Mouse (Mus musculus) heart, embryonic 12.5 days (tissue): ENCODE measurements around the gene Gpr139. TPM values are rescaled to one million over a fixed set of nuclear protein-coding genes. Genes with fewer than 3 reads are reported as not detected.

Experiments
- ATAC-seq: fragments of 200-750 bp; cut with Nextera tagmentation; 2 replicates; pipeline ENCODE4 v1.8.0; 2017; ENCODE audit warnings: moderate TSS enrichment, moderate library complexity; ENCODE audit not compliant: insufficient number of reproducible peaks, low FRiP score
- H3K27ac ChIP-seq: fragments of 300-500 bp; sonication (generic); 2 replicates; pipeline ENCODE4 v1.5.1; 2016; ENCODE audit warnings: mild to moderate bottlenecking, moderate library complexity; ENCODE audit not compliant: poor library complexity, severe bottlenecking
- H3K27me3 ChIP-seq: fragments of 300-500 bp; sonication (generic); replicated peaks from 2 replicates; pipeline ENCODE4 v1.6.1; 2016; ENCODE audit warnings: mild to moderate bottlenecking, moderate library complexity
- H3K36me3 ChIP-seq: fragments of 300-500 bp; sonication (generic); 2 replicates; pipeline ENCODE4 v1.6.1; 2016; ENCODE audit warnings: mild to moderate bottlenecking, moderate library complexity
- H3K4me1 ChIP-seq: fragments of 300-500 bp; sonication (generic); replicated peaks from 2 replicates; pipeline ENCODE4 v1.6.1; 2016; ENCODE audit warnings: mild to moderate bottlenecking
- H3K4me2 ChIP-seq: fragments of 300-500 bp; sonication (generic); 2 replicates; pipeline ENCODE4 v1.6.1; 2016; ENCODE audit warnings: mild to moderate bottlenecking, moderate library complexity
- H3K4me3 ChIP-seq: fragments of 300-500 bp; sonication (generic); 2 replicates; pipeline ENCODE4 v1.5.1; 2016; ENCODE audit warnings: mild to moderate bottlenecking
- H3K9ac ChIP-seq: fragments of 300-500 bp; sonication (generic); 2 replicates; pipeline ENCODE4 v1.6.1; 2016; ENCODE audit warnings: mild to moderate bottlenecking, moderate library complexity
- H3K9me3 ChIP-seq: fragments of 300-500 bp; sonication (generic); replicated peaks from 2 replicates; pipeline ENCODE4 v1.6.1; 2016; ENCODE audit warnings: mild to moderate bottlenecking, moderate library complexity
- WGBS: fragments of 180-500 bp; shearing (Covaris S2); methylation state at CpG from one replicate; pipeline ENCODE4 v1.1.7; 2016; 5-methylcytosine and 5-hydroxymethylcytosine counted together
- polyA plus RNA-seq: library from polyadenylated mRNA; unstranded; fragments of >200 nt; fragmentation: Nextera tagmentation; extraction: Ambion mirVana; gene quantifications from 2 replicates; pipeline ENCODE4 v1.2.1, GENCODE M21; 2016

Gene Gpr139
- not detected in 2 replicates for polyA plus RNA-seq

DNA sequence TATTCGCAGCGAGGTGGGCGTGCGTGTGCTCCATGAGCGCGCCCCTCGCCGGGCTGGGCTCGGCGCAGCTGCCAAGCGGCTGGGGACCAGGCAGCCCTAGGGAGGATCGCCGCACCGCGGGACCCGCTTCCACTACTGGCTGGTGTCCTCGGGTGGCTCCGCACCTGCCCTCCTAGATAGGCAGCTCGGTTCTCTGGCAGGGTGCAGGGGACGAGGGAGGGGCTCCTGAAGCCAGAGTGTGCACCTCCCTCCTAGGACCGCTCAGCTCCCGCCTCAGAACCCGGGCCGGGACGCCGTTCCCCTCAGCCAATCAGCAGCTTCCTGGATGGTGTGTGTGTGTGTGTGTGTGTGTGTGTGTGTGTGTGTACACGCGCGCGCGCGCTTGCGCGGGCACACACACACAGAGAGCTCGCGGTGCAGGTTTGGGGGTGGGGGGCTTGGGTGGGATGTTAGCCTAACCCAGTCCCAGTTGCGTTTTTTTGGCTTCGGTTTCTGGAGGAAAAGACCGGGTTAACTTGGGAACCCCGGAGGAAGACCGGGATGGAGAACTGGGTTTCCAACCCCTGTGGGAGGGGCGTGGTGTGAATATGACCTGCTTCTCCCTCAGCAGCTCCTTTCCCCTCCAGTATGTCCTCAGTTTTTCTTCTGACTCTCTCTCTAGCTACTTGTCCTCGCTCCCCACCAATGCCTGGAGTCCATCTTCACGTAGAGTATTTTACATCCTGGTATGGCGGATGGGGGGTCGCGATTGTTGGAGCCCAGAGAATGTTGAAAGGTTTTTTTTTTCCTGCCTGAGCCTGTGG lies at the start of gene Gpr139:
TSS of gene Gpr139 (minus strand) at position 263 of the 803 bp plus-strand sequence.
- Histone ChIP-seq H3K4me2 (peak within 1 kb of the TSS; percentile 82), H3K4me3 (peak within 1 kb of the TSS; percentile 49), H3K9me3 (no peaks in the 10 kb centered on the region), H3K9ac (peak within 1 kb of the TSS; percentile 47; the same call in 1 of the 2 replicates), H3K27ac (no peak within 1 kb of the TSS), H3K27me3 (peaks cover 81% of the 10 kb centered on the region), H3K4me1 (peaks cover 9% of the 10 kb centered on the region; the same call in 1 of the 2 replicates), H3K36me3 (no peaks in the 10 kb centered on the region)
- WGBS: under 1% methylated on average over 47 of the region's 47 CpGs
- peak; percentile 65 for ATAC-seq

DNA sequence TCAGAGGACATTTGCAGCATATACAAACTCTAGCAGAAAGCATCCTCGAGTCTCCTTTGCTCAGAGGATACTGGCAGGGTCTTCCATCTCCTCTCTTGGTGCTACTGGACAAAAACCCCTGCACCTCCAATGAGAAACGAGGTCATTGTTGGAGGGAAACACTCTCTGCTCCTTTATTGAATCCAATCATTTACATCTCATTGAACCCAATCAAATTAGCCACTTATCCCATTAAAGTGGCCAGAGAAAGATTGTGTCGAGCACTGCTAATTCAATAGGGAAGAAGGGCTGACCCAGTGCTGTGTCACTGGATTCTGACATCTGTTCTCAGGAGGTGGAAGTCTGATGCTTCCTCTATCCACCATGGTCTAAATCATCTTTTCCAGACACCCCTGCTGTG lies 46.6 kb upstream of the Gpr139 start:
- H3K4me3 ChIP-seq: no peak overlapping the region
- no peaks in the 10 kb centered on the region for H3K4me1 ChIP-seq
- WGBS: 64% methylated on average over 3 of the region's 3 CpGs
- no peaks in the 10 kb centered on the region for H3K36me3 ChIP-seq
- no peaks in the 10 kb centered on the region for H3K27me3 ChIP-seq
- no peak overlapping the region for H3K4me2 ChIP-seq
- no peak for ATAC-seq
- no peak overlapping the region for H3K9ac ChIP-seq
- H3K9me3 ChIP-seq: no peaks in the 10 kb centered on the region
- H3K27ac ChIP-seq: no peak overlapping the region

DNA sequence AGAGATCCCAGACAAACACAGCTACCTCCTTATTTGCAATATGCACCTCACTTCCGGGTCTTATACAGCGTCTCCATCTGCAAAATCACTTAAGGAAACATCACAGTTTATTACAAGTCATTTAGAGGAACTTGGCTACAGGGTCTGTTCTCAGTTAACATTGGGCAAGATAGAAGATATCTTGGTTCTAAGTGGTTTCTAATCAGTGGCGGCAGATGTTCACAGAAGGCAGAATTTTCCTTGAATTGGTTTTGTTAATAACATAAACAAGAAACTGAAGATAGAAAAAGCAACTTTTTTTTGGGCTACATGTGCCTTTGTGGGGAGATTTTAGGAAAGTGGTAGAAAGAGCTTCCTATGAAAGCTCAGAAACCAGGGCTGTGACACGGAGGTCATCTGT lies 38.3 kb upstream of the Gpr139 start:
- Histone ChIP-seq H3K4me3 (no peak overlapping the region), H3K27ac (no peak overlapping the region), H3K36me3 (no peaks in the 10 kb centered on the region), H3K9ac (no peak overlapping the region), H3K9me3 (no peaks in the 10 kb centered on the region), H3K4me2 (no peak overlapping the region), H3K4me1 (no peaks in the 10 kb centered on the region), H3K27me3 (no peaks in the 10 kb centered on the region)
- 66% methylated on average over 4 of the region's 4 CpGs for WGBS
- ATAC-seq: no peak

DNA sequence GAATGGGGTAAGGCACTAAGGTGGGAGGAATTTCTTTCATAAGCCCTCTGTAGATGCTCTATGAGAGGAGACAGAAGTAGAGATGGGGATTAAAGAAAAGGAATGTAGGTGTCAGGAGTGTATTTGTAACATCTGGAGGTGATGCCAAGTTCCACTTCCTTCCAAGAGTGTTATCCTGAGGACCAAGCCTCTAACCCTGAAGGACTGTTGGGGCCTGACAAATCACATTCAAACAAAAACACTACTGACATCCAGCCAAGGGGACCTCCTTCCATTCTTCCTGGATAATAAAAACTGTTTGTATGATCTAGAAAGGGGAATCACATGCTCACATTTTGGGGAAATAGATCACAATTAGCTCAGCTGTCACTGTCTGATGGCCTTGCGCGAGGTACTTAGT lies 34.7 kb upstream of the Gpr139 start:
- no peaks in the 10 kb centered on the region for H3K27me3 ChIP-seq
- H3K4me3 ChIP-seq: no peak overlapping the region
- H3K9me3 ChIP-seq: no peaks in the 10 kb centered on the region
- H3K9ac ChIP-seq: no peak overlapping the region
- no peak overlapping the region for H3K4me2 ChIP-seq
- no peaks in the 10 kb centered on the region for H3K4me1 ChIP-seq
- WGBS: 86% methylated on average over 2 of the region's 2 CpGs
- ATAC-seq: no peak
- no peak overlapping the region for H3K27ac ChIP-seq
- H3K36me3 ChIP-seq: no peaks in the 10 kb centered on the region

DNA sequence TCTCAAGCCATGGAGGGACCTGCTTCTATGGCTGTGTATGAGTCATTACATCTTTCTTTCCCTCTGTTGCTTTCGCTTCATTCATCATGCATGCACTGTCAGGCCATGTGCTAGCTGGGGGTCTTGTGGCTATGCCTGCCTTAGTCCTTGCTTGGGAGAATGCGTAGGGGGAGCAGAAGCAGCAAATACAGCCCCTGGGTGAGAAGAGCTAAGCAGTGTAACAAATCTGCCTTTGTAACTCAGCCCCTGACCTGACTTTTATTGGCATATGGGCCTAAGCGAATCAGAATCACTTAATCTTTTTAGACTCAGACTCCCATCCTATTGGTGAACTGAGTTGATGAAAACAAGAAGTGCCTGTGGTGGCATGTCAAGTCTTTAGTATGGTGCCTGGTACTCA lies 22.8 kb upstream of the Gpr139 start:
- Histone ChIP-seq H3K9ac (no peak overlapping the region), H3K36me3 (no peaks in the 10 kb centered on the region), H3K4me3 (no peak overlapping the region), H3K4me2 (no peak overlapping the region), H3K27me3 (no peaks in the 10 kb centered on the region), H3K27ac (no peak overlapping the region), H3K4me1 (no peaks in the 10 kb centered on the region), H3K9me3 (no peaks in the 10 kb centered on the region)
- WGBS: 77% methylated on average over 3 of the region's 3 CpGs
- no peak for ATAC-seq

DNA sequence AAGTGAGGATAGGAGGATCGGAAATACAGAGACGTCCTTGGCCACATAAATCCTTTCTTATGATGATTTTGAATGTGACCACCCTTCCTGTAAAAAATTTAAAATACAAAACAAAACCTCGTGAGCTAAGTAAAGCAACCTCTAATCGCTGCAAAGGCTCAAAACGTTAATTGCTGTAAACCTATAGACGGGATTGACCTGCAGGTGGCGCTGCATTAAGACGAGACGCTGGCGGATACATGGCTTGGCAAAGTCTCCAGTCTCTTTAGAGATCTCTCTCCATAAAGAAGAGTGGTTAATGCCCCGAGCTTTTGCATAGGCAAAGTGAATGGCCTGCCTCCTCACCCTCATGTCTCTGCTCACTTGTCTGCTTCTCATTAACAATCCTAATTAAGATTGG lies 2.0 kb upstream of the Gpr139 start:
- peaks cover 9% of the 10 kb centered on the region; the same call in 1 of the 2 replicates for H3K4me1 ChIP-seq
- no peaks in the 10 kb centered on the region for H3K36me3 ChIP-seq
- no peak overlapping the region for H3K9ac ChIP-seq
- H3K4me2 ChIP-seq: no peak overlapping the region
- no peak overlapping the region for H3K27ac ChIP-seq
- peaks cover 75% of the 10 kb centered on the region for H3K27me3 ChIP-seq
- ATAC-seq: no peak
- 12% methylated on average over 11 of the region's 11 CpGs for WGBS
- H3K4me3 ChIP-seq: no peak overlapping the region
- no peaks in the 10 kb centered on the region for H3K9me3 ChIP-seq

DNA sequence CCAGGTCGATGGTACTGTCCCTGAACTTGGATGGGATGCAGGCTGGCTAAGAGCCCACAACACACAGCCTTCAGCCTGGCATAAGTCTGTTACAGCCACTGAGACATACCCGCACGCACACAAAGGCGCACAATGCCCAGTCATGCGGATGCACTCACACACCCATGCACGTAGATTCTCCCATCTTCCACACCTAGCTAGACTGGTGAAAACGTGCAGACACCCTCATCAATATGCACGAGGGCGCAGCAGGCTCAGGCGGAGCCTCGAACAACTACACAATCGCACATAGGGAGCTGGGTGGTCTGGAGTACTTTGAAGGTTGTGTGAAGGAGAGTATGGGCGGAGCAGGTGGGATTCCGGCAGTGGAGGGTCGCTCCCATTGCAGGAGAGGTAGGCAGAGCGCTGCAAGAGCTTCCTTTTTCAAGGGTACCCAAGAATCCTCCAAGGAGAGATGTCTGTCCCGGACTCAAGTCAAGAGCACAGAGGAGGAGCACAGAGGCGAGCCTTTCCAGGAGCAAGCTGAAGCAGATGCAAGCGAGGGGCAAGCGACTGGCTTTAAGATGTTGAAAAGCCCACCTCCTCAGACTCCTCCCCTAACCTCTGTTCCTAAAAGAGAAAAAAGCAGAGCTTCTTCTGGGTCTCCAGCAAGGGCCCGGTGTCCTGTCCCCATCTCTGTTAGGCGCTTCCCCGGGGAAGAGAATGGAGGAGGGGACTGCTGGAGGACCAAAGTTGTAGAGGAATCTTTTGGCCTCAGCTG lies 958 bp upstream of the Gpr139 start:
- no peak for ATAC-seq
- Histone ChIP-seq H3K9me3 (no peaks in the 10 kb centered on the region), H3K4me3 (no peak overlapping the region), H3K9ac (no peak overlapping the region), H3K4me2 (peak overlapping the region; percentile 82), H3K27ac (no peak overlapping the region), H3K27me3 (peaks cover 78% of the 10 kb centered on the region), H3K36me3 (no peaks in the 10 kb centered on the region), H3K4me1 (peaks cover 9% of the 10 kb centered on the region; the same call in 1 of the 2 replicates)
- 5% methylated on average over 23 of the region's 23 CpGs for WGBS

DNA sequence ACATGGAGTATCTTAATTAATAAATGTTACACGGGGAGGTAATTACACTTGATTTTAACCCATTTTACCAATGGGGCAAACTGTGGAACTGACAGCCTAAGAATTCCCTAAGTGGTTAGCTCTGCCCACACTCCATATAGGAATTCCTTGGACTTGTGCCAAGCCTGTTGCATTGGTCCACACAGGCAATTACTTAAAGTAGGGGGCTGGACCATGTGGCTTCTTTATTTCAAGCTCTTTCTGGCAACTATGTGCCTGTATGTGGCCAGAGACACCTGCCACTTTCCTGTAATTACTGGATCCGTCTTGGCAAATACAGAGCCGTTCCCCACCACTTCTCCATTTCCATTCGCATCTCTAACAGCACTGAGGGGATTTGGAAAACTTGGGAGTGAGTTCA lies 3.4 kb downstream of the Gpr139 start:
- WGBS: 66% methylated on average over 4 of the region's 4 CpGs
- Histone ChIP-seq H3K4me3 (no peak overlapping the region), H3K36me3 (no peaks in the 10 kb centered on the region), H3K27me3 (peaks cover 53% of the 10 kb centered on the region), H3K27ac (no peak overlapping the region), H3K4me2 (no peak overlapping the region), H3K9me3 (no peaks in the 10 kb centered on the region), H3K9ac (no peak overlapping the region), H3K4me1 (peaks cover 9% of the 10 kb centered on the region; the same call in 1 of the 2 replicates)
- no peak for ATAC-seq

DNA sequence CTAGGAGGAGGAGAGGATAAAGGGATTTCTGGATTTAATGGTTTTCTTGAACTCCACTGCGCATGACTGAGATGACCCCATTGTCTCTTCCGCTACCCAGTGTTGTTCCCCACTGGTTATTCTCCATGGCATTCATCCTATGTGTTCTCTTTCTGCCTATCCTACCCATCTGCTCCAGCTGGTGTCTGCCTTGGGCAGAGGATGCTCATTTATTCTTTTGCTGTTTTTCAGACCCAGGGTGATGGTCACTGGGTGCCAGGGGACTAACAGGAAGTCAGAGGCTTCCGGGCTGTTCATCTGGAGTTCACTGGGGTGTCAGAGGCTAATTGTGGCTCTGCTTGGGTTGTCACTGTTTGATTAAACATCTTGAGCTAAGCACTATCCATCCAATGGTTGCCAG lies 24.4 kb downstream of the Gpr139 start:
- no peaks in the 10 kb centered on the region for H3K9me3 ChIP-seq
- no peak overlapping the region for H3K4me3 ChIP-seq
- ATAC-seq: no peak
- no peak overlapping the region for H3K9ac ChIP-seq
- H3K4me2 ChIP-seq: no peak overlapping the region
- H3K27ac ChIP-seq: no peak overlapping the region
- no peaks in the 10 kb centered on the region for H3K36me3 ChIP-seq
- no peaks in the 10 kb centered on the region for H3K27me3 ChIP-seq
- H3K4me1 ChIP-seq: no peaks in the 10 kb centered on the region
- 83% methylated on average over 3 of the region's 3 CpGs for WGBS

DNA sequence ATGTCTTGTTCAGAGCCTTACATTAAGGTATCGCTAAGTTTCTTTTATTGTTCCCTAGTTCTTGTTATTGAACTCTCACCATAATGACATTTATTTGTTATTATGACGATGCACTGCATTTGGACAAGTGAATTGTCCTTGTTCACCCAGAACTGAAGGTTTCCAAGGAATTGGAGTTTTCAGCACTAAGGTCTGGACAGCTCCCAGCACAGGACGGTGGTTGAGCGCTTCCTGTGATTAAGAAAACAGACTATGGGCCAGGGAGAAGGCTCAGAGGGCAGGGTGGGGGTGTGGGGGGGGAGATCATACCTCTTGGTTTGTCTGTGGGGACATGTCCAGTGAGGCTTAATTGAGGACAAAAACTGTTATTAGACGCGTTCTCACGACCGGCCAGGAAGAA lies 72.6 kb downstream of the Gpr139 start:
- WGBS: 66% methylated on average over 8 of the region's 8 CpGs
- Histone ChIP-seq H3K4me2 (no peak overlapping the region), H3K27me3 (no peaks in the 10 kb centered on the region), H3K9ac (no peak overlapping the region), H3K36me3 (no peaks in the 10 kb centered on the region), H3K27ac (no peak overlapping the region), H3K4me3 (no peak overlapping the region), H3K9me3 (no peaks in the 10 kb centered on the region), H3K4me1 (no peaks in the 10 kb centered on the region)
- no peak for ATAC-seq

DNA sequence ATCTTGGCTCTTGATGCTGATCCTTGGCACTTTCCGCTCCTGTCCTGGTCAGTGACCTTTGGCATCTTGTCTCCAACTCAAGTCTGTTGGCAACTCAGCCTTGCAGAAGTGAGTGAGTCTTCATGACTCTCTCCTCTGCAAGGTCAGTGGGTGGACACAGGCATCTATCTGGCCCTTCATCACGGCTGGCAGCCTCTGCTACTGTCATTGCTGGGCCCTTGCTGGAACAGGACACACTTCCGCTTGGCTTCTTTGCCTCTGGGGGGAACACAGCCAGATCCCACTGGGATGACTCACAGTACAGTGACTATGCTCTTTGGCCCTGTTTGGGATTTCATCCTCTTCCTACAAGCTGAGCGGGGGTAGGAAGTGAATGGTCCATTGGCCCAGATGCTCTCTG lies 78.5 kb downstream of the Gpr139 start:
- ATAC-seq: no peak
- no peaks in the 10 kb centered on the region for H3K9me3 ChIP-seq
- H3K36me3 ChIP-seq: no peaks in the 10 kb centered on the region
- WGBS: 73% methylated on average over 4 of the region's 4 CpGs
- no peak overlapping the region for H3K9ac ChIP-seq
- no peak overlapping the region for H3K4me2 ChIP-seq
- H3K4me3 ChIP-seq: no peak overlapping the region
- H3K27me3 ChIP-seq: no peaks in the 10 kb centered on the region
- H3K27ac ChIP-seq: no peak overlapping the region
- H3K4me1 ChIP-seq: no peaks in the 10 kb centered on the region
